Mouse (Mus musculus): Measurements from ENCODE around the gene Csdc2. TPM values are rescaled to one million over a fixed set of nuclear protein-coding genes. Genes with fewer than 3 reads are reported as not detected.
"Not testable (repeated sequence)": the region's sequence is repeated elsewhere in the genome, so short reads cannot be mapped to it uniquely, and the experiment has no call there.

The Csdc2 gene
- total RNA-seq (2021) = 10 to 100 TPM; 10.1 to 19.5 TPM
- 33.6 and 50.1 TPM in 2 replicates for polyA plus RNA-seq (2012; rRNA removed)
- long read RNA-seq, transcript Csdc2-201 (4 exons, 2,490 nt) = major isoform, 16 of 22 reads
- long read RNA-seq, partial matches to known transcripts = 0 of 22 reads
- long read RNA-seq, other reads (novel, unspliced or antisense) = 3 of 22 reads

DNA sequence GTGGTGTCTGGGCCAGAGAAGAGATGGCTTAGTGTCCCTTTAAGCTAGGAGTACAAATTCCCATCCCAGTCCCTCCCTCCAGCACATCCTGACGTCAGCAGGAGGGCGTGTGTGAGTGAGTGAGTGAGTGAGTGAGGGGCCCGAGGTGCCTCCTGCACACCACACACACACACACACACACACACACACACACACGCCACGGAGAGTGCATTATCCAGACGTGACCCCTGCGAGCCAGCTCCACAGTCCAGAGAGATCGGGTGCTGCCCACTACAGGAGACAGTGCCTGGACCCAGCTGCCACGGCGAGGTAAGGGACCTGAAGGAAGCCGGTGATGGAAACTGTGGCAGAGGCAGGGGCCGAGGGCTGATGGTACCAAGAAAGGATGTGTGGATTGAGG lies at the start of gene Csdc2:
Gene Csdc2, plus strand, starts transcription at position 81 of the 400 bp plus-strand sequence.
- DNase-seq = peak; percentile 67

DNA sequence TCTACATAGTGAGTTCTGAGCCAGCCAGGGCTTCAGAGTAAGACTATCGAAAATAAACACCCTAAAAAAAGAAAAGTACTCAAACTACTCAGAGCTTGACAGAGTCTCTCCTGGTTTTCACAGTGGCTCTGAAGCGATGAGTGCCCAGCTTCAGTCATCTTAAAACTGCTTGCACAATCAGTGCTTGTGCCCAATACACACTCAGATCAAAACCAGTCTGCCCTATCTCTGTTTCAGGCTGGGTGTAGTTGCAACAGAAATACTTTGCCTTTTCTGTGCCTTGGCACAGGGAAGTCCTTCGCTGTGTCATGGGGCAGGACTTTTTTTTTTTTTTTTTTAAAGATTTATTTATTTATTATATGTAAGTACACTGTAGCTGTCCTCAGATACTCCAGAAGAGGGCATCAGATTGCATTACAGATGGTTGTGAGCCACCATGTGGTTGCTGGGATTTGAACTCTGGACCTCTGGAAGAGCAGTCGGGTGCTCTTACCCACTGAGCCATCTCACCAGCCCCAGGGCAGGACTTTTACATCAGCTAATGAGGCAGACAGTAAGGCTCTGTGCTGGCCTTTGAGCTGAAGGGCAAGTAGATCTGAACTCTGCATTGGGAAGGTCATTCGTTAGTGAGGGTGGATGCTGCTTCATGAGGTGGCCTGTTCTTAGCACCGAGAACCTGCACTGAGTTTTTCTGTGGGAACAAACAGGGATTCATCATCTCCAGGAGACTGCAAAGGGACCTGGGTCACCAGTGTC lies 49.6 kb upstream of the Csdc2 start:
- DNase-seq = peak; percentile 14

- DNase-seq = no peak
Measured at GRCm38 (mm10) chr15:81889175-81889574, 47.4 kb upstream of the Csdc2 start.

GRCm38 (mm10) chr15:81891140-81891802 lies 45.3 kb upstream of the Csdc2 start:
- no peak for DNase-seq

GRCm38 (mm10) chr15:81891822-81892580 lies 44.6 kb upstream of the Csdc2 start:
- no peak for DNase-seq

GRCm38 (mm10) chr15:81894002-81894401 lies 42.6 kb upstream of the Csdc2 start:
- no peak for DNase-seq

DNA sequence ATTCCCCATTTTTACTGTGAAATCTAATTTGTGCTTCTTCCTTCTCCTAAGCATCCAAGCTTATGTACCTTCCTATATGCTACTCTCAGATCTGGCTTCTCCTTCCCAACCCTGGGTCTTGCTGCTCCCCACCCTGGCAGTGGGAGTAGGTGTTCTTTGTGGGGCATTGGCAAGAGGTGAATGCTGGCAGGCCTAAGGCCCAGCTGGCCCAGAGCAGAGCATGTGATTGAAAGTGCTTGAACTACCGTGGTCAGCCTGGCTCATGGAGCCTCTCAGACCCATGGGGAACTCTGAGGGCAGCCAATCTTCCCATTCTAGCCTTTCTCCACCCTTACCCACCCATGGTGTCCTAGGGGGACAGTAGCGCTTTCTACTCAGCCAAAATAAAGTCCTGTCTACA lies 40.2 kb upstream of the Csdc2 start:
- no peak for DNase-seq

GRCm38 (mm10) chr15:81897607-81898285 lies 38.8 kb upstream of the Csdc2 start:
- no peak for DNase-seq

DNA sequence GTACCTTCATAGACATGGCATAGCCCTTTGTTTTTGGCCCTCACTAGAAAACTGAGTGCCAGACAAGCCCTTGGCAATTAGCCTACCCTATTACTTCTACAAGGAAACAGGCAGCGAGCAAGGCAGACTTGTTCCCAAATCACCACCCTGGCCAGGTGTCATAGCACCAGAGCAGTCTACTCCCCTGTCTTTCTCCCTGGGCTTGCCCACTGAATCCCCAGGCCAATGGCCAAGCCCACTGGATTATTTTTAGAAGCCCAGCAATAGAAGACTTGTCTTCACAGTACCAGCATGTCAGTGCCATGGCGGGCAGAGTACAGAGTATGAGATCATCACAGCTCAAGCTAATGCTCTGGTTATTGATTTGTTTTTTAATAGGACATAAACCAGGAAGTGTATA lies 37.8 kb upstream of the Csdc2 start:
- DNase-seq = no peak

DNA sequence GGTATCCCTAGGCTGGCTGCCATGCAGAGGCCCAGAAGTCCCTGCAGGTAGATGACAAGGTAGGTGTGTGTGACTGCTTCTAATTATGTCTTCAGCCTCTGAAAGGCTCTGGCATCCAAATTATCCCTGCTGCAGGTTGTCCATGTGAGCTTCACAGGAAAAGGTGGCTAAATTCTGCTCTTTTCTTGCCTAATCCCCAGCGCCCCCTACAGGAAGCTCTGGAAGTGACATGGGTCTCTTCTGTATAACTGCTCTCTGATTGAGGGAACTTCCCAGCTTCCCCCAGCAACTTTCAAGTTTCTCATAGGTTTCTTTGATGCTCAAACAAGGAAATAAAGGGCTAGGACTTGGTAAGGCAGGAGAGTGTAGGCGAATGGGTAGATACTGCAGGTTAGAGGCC lies 31.6 kb upstream of the Csdc2 start:
- peak; percentile 59 for DNase-seq

DNA sequence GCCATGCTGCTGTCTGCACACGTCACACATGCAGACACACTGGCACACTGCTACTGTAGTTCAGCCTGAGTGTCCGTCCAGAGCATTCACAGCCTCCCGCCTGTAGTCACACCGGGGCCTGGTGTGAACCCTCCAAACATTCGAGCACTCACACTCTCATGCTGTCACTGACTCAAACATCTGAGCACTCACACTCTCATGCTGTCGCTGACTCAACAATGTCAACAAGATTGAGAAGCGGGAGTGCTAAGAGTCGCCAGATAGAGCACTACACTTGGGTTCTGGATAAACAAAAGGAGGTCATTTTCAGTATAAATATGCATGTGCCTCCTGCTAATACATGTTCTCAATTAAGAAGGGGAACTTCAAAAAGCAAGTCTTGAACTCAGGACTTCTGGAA lies 28.6 kb upstream of the Csdc2 start:
- no peak for DNase-seq

GRCm38 (mm10) chr15:81908767-81909166 lies 27.8 kb upstream of the Csdc2 start:
- not testable (repeated sequence) for DNase-seq

DNA sequence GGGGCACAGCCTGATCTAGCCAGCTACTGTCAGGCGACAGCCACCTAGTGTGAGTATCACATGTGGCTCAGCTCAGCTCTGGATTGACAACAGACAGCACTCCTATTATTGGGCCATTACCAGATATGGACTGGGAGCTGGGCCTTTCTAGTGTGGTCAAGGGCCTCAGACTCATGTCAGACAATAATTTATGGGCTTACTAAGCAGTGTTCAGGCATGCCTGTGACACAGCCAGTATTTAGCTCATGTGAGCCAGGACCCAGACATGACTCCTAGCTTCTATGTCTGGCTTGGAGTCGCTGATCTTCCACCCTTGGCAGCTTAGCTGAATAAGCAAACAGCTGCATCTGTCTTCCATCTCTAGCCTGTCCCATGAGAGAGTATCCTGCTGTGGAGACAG lies 24.1 kb upstream of the Csdc2 start:
- DNase-seq = peak; percentile 47

GRCm38 (mm10) chr15:81914668-81915067 lies 21.9 kb upstream of the Csdc2 start:
- no peak for DNase-seq

- no peak for DNase-seq
Measured at GRCm38 (mm10) chr15:81915663-81916062, 20.9 kb upstream of the Csdc2 start.

DNA sequence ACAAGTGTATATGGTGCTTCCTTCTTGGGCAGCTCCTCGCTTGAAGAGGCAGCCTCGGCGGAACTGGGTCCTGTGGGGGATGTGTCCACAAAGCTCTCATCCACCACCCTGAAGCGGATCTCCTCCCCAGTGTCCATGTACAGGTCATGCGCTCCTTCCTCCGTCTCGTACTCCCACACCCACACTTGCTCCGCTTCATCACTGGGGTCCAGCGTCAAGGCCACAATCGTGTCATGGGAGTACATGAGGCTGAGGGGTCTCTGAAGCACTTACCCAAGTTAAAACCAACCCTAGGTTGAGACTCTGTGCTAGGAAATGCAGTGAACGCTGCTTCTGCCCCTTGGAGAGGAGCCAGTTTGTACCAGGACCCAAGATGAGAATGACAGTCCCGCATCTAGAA lies 19.4 kb upstream of the Csdc2 start:
- DNase-seq = no peak

DNA sequence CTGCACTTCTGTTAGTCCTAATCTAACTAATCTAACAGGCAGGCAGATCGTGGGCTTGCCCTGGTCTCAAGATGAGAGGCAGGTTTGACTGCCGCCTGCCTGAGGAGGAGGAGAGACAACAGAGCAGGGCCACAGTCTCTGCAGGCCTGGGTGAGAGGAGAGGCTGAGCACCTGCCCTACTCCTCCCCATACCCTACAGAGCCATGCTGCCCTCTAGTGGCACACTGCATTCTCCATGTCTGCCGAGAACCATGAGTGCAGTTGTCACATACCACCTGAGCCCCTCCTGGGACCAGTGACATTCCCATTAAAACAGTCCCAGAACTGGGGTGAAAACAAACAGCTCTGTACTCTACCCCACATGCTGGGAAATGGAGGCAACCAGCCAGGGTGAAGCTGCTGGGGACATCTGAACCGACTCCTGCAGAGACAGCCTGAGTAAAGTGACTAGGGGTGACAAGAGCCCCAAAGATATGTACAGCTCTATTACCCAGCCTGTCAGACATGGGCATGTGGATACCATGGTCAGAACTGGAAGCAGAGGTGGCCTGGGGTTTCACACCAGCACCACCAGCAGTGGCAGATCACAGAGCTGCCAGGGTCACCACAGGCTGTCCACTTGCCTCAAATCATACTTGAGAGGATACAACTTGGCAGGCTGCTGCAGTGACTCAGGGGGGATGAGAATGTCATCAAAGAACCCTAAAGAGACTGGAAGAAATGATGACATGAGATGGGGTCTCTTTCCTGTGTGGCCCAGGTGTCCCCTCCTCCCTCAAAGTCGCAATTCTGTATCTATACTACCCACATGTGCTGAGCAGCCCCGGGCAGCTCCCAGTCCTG lies 18.7 kb upstream of the Csdc2 start:
- DNase-seq = peak; percentile 71

DNA sequence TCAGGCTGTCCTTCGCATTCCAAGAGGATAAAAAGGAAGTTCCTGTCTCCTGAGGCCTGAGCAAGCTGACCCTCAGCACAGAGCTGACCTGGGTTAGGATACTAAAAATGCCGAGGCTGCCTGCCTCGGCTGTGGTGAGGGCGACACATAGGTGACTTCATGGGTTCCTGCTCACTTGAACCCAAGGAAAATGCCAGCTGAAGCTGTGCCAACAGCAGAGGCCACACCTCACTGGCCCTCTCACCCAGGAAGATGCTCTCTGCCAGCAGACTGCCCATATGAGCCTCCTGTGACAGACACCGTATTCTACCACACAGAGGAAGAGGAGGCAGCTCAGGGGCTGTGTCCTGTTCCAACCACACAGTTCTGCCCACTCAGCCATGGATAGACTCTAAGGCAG lies 17.5 kb upstream of the Csdc2 start:
- peak; percentile 25 for DNase-seq

GRCm38 (mm10) chr15:81920546-81921217 lies 15.9 kb upstream of the Csdc2 start:
- DNase-seq = no peak

- DNase-seq = no peak
Measured at GRCm38 (mm10) chr15:81921255-81921654, 15.3 kb upstream of the Csdc2 start.
